ENCODE assay signal across 8 mouse cellular contexts in genomic region chr1:153424770-153425584, GRCm38 (mm10). TPM values are rescaled to one million over a fixed set of nuclear protein-coding genes. Genes with fewer than 3 reads are reported as not detected.
DNase-seq lines count a peak whose midpoint lies in the region; ATAC-seq lines count a peak whose summit lies in the region.

Gene Shcbp1l (plus strand): TSS chr1:153425162.

- peaks cover 45% of the 10 kb centered on the region for H3K27me3 ChIP-seq in hindbrain, embryonic 10.5 days (ENCODE audit: insufficient read depth, poor library complexity, severe bottlenecking)
- H3K27me3 ChIP-seq in lung, embryonic 16.5 days (ENCODE audit: control insufficient read depth, insufficient read depth, low read depth, low read length) = no peaks in the 10 kb centered on the region; the same call in 1 of the 2 replicates

- peaks cover 17% of the 10 kb centered on the region for H3K4me1 ChIP-seq in hindbrain, embryonic 10.5 days (replicated peaks)
- peaks cover 11% of the 10 kb centered on the region for H3K4me1 ChIP-seq in lung, embryonic 16.5 days (replicated peaks; ENCODE audit: control insufficient read depth, insufficient read depth, low read length)

- peak within 1 kb of the TSS; percentile 99 for H3K4me2 ChIP-seq in lung, embryonic 16.5 days (ENCODE audit: low read depth, low read length)

- H3K9ac ChIP-seq in lung, embryonic 16.5 days (ENCODE audit: low read length) = peak within 1 kb of the TSS; percentile 60

- H3K36me3 ChIP-seq in hindbrain, embryonic 10.5 days = no peaks in the 10 kb centered on the region
- H3K36me3 ChIP-seq in lung, embryonic 16.5 days (ENCODE audit: control insufficient read depth, insufficient read depth, low read length) = no peaks in the 10 kb centered on the region

- peak; percentile 89 for ATAC-seq in lung, embryonic 16.5 days (ENCODE audit: low read depth)

- DNase-seq in MEL-GATA-1-ER (ENCODE audit: extremely low read depth, low read depth) = peak; percentile 77
- DNase-seq in cerebellum, adult 9-11 months = peak; percentile 87
- peak; percentile 37 to 79 for DNase-seq in frontal cortex, adult 2 months (ENCODE audit: extremely low spot score in 1 of 2, low spot score in 1 of 2)
- DNase-seq in hindbrain, embryonic 10.5 days (ENCODE audit: low spot score) = peak; percentile 72
- peak; percentile 88 for DNase-seq in layer of hippocampus, adult 9-11 months
- peak; percentile 39 for DNase-seq in ovary, postnatal 14 days (ENCODE audit: low spot score)
- peak; percentile 84 for DNase-seq in thymus, postnatal 14 days

- H3K4me3 ChIP-seq in hindbrain, embryonic 10.5 days = peak within 1 kb of the TSS; percentile 72
- H3K4me3 ChIP-seq in lung, embryonic 16.5 days (ENCODE audit: low read length) = peak within 1 kb of the TSS; percentile 60

- WGBS in hindbrain, embryonic 10.5 days = 3% methylated on average over 60 of the region's 60 CpGs
- 2% methylated on average over 60 of the region's 60 CpGs for WGBS in lung, embryonic 16.5 days

- H3K9me3 ChIP-seq in hindbrain, embryonic 10.5 days = 0 out of 2 replicates have a peak, but pooled peaks cover 2% of the 10 kb centered on the region
- H3K9me3 ChIP-seq in lung, embryonic 16.5 days (ENCODE audit: control insufficient read depth, low read length) = no peaks in the 10 kb centered on the region

- peak within 1 kb of the TSS; percentile 78 for H3K27ac ChIP-seq in hindbrain, embryonic 10.5 days
- H3K27ac ChIP-seq in lung, embryonic 16.5 days (ENCODE audit: low read length) = no peak within 1 kb of the TSS

RNA-seq across cellular contexts. Expression of gene Shcbp1l, which starts in this region (rescaled TPM):
- 3.4 and 4.0 TPM in 2 replicates for polyA plus RNA-seq in frontal cortex, adult 2 months (2012; rRNA removed)
- polyA plus RNA-seq in hindbrain, embryonic 10.5 days (2016; fragmentation: Nextera tagmentation; extraction: Ambion mirVana) = not detected in 2 replicates
- polyA plus RNA-seq in lung, embryonic 16.5 days (2015; fragmentation: Nextera tagmentation; extraction: Ambion mirVana) = 0.13 and 0.21 TPM in 2 replicates

Comparison
In these comparisons a context has a peak if more than half of its experiments do, and no peak if none do; other contexts are left out.
1. Peak in DNase-seq, H3K4me3 ChIP-seq and H3K27ac ChIP-seq in hindbrain, embryonic 10.5 days; RNA of the gene not detected or under 1 TPM.
2. Peak in ATAC-seq, H3K4me3 ChIP-seq, H3K9ac ChIP-seq and H3K4me2 ChIP-seq in lung, embryonic 16.5 days; RNA of the gene not detected or under 1 TPM.